Mouse (Mus musculus): ENCODE results near the gene Atp5g1. TPM values are rescaled to one million over a fixed set of nuclear protein-coding genes. Genes with fewer than 3 reads are reported as not detected.

Gene Atp5g1
- polyA plus RNA-seq, 1 experiment from 2014 or later: 1,356 TPM

DNA sequence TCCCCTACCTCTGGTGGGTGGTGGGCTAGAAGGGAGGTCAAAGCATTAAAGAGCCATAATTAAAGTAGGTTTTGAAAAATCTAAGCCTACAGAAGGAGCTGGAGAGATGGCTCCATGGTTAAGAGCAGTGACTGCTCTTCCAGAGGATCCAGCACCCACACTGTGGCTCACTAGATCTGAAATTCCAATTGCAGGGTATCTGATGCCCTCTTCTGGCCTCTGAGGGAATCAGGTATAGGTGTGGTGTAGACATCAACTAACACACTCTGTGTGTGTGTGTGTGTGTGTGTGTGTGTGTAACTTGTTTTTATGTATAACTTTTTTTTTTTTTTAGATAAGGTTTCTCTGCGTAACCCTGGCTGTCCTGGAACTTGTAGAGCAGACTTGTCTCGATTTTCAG is 15.6 kb upstream of the Atp5g1 start:
- peak; percentile 50 for DNase-seq (ENCODE audit: low spot score)
- no peak overlapping the region for H3K4me2 ChIP-seq (ENCODE audit: low read length)

DNA sequence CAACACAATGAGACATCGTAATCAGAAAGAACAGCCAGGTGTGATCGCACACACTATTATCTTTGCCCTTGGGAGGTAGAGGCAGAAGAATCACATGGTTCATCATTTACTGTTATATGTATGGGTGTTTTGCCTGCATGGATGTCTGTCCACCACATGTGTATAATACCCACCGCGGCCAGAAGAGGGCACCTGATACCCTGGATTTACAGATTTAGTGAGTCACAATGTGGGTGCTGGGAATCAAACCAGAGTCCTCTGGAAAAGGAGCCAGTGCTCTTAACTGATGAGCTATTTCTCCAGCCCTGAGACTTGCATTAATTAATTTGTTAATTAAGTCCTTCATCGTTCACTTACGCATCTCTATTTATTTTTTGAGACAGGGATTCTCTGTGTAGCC is 12.5 kb upstream of the Atp5g1 start:
- Histone ChIP-seq H3K27ac (no peak overlapping the region), H3K27me3 (ENCODE audit: insufficient read depth, low read length) (no peaks in the 10 kb centered on the region), H3K4me2 (ENCODE audit: low read length) (no peak overlapping the region), H3K9ac (ENCODE audit: low read depth, low read length) (no peak overlapping the region), H3K4me1 (replicated peaks; ENCODE audit: insufficient read depth, low read length) (no peaks in the 10 kb centered on the region), H3K4me3 (replicated peaks; ENCODE audit: low read depth, low read length) (no peak overlapping the region), H3K36me3 (ENCODE audit: insufficient read depth, low read length) (no peaks in the 10 kb centered on the region), H3K9me3 (replicated peaks; ENCODE audit: low read length) (no peaks in the 10 kb centered on the region)
- no peak for DNase-seq (ENCODE audit: low spot score)
- ATAC-seq (replicated peaks; ENCODE audit: low FRiP score, low read depth): no peak
- no peak for TF ChIP-seq CTCF (IDR thresholded peaks at IDR 0.05; ENCODE audit: low read depth)
- 94% methylated on average over 6 of the region's 6 CpGs for WGBS

More for the DNA sequence above, 15.6 kb upstream of the Atp5g1 start:
- Histone ChIP-seq H3K36me3 (ENCODE audit: insufficient read depth, low read length) (no peaks in the 10 kb centered on the region), H3K27ac (no peak overlapping the region), H3K4me3 (replicated peaks; ENCODE audit: low read depth, low read length) (no peak overlapping the region), H3K27me3 (ENCODE audit: insufficient read depth, low read length) (no peaks in the 10 kb centered on the region), H3K9me3 (replicated peaks; ENCODE audit: low read length) (no peaks in the 10 kb centered on the region), H3K9ac (ENCODE audit: low read depth, low read length) (no peak overlapping the region), H3K4me1 (replicated peaks; ENCODE audit: insufficient read depth, low read length) (no peaks in the 10 kb centered on the region)
- peak; percentile 69 for TF ChIP-seq CTCF (IDR thresholded peaks at IDR 0.05; ENCODE audit: low read depth)
- ATAC-seq (replicated peaks; ENCODE audit: low FRiP score, low read depth): no peak
- WGBS: 73% methylated on average over 2 of the region's 2 CpGs

DNA sequence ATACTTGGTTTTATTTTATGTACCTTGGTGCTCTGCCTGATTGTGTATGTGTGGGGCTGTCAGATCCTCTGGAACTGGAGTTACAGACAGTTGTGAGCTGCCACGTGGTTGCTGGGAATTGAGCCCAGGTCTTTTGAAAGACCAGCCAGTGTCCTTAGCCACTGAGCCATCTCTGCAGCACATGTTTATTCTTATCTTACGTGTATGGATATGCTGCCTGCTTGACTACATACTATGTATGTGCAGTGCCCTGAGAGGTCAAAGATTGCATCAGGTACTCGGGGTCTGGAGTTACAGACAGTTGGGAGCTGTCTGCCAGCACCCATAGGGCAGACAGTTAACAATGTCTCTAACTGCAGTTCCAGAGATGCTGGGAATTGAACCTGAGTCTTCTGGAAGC is 7.2 kb upstream of the Atp5g1 start:
- Histone ChIP-seq H3K9ac (ENCODE audit: low read depth, low read length) (no peak overlapping the region), H3K27ac (no peak overlapping the region), H3K36me3 (ENCODE audit: insufficient read depth, low read length) (no peaks in the 10 kb centered on the region), H3K27me3 (ENCODE audit: insufficient read depth, low read length) (no peaks in the 10 kb centered on the region), H3K4me3 (replicated peaks; ENCODE audit: low read depth, low read length) (no peak overlapping the region), H3K9me3 (replicated peaks; ENCODE audit: low read length) (no peaks in the 10 kb centered on the region), H3K4me1 (replicated peaks; ENCODE audit: insufficient read depth, low read length) (no peaks in the 10 kb centered on the region), H3K4me2 (ENCODE audit: low read length) (no peak overlapping the region)
- ATAC-seq (replicated peaks; ENCODE audit: low FRiP score, low read depth) (no peak), DNase-seq (ENCODE audit: low spot score) (no peak)
- no peak for TF ChIP-seq CTCF (IDR thresholded peaks at IDR 0.05; ENCODE audit: low read depth)
- WGBS: 70% methylated on average over 3 of the region's 3 CpGs

DNA sequence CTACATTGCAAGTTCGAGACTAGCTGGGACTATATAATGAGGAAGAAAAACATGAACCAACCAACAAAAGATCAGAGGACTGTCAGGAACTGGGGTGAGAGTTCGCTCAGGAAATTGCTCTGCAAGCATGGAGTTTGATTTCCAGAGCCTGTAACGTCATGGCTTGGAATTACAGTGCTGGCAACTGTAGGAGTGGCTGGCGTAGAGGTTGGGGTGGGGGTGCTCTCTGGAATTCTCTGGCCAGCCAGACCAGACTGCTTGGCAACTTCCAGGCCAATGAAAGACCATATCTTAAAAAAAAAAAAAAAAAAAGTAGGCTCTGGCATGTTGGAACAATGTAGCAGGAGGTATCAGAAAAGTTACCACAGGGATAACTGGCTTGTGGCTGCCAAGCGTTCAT is 5.3 kb upstream of the Atp5g1 start:
- H3K9me3 ChIP-seq (replicated peaks; ENCODE audit: low read length): no peaks in the 10 kb centered on the region
- DNase-seq (ENCODE audit: low spot score) (no peak), ATAC-seq (replicated peaks; ENCODE audit: low FRiP score, low read depth) (no peak)
- no peaks in the 10 kb centered on the region for H3K27me3 ChIP-seq (ENCODE audit: insufficient read depth, low read length)
- no peaks in the 10 kb centered on the region for H3K4me1 ChIP-seq (replicated peaks; ENCODE audit: insufficient read depth, low read length)
- TF ChIP-seq CTCF (IDR thresholded peaks at IDR 0.05; ENCODE audit: low read depth): no peak
- no peak overlapping the region for H3K27ac ChIP-seq
- no peak overlapping the region for H3K9ac ChIP-seq (ENCODE audit: low read depth, low read length)
- H3K4me2 ChIP-seq (ENCODE audit: low read length): no peak overlapping the region
- 72% methylated on average over 5 of the region's 5 CpGs for WGBS
- H3K36me3 ChIP-seq (ENCODE audit: insufficient read depth, low read length): no peaks in the 10 kb centered on the region
- H3K4me3 ChIP-seq (replicated peaks; ENCODE audit: low read depth, low read length): no peak overlapping the region

DNA sequence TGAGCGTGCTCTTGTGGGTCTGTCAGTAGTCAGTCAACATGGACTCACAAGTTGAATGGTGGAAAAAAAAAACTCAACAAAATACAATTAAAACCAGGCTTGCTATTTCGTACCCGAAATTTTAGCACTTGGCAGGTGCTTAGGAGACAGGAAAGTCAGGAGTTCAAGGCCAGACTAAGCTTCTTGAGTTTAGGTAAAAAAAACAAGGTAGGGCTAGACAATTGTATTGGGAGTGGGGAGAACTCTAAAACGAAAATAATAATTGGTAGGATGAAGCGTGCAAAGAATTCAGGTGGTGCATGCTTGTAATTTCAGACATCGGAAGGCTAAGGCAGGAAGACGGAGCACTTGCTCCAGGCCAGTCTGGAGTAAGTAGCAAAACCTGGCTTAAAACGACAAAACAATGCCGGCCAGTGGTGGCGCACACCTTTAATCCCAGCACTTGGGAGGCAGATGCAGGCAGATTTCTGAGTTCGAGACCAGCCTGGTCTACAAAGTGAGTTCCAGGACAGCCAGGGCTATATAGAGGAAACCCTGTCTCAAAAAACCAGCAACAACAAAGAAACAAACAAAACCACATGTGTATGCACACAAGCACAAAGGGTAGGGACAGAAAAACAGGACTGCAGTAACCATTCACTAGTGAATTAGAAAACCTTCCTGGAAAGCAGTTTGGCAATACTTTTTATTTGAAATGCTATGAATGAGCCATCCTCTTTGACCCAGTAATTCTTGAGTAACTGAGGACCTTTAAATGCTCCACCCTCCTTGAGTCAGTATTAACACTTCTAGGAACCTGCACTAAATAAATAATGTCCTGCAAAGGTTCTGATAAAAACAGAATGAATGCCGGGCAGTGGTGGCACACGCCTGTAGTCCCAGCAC is 993 bp upstream of the Atp5g1 start:
- DNase-seq (ENCODE audit: low spot score) (no peak), ATAC-seq (replicated peaks; ENCODE audit: low FRiP score, low read depth) (no peak)
- H3K36me3 ChIP-seq (ENCODE audit: insufficient read depth, low read length): no peaks in the 10 kb centered on the region
- no peaks in the 10 kb centered on the region for H3K9me3 ChIP-seq (replicated peaks; ENCODE audit: low read length)
- peak overlapping the region; percentile 39 for H3K4me2 ChIP-seq (ENCODE audit: low read length)
- no peaks in the 10 kb centered on the region for H3K27me3 ChIP-seq (ENCODE audit: insufficient read depth, low read length)
- no peaks in the 10 kb centered on the region; the same call in 1 of the 2 replicates for H3K4me1 ChIP-seq (replicated peaks; ENCODE audit: insufficient read depth, low read length)
- 71% methylated on average over 13 of the region's 13 CpGs for WGBS
- no peak overlapping the region for H3K9ac ChIP-seq (ENCODE audit: low read depth, low read length)
- peak overlapping the region; percentile 51 for H3K27ac ChIP-seq
- H3K4me3 ChIP-seq (replicated peaks; ENCODE audit: low read depth, low read length): no peak overlapping the region; the same call in 1 of the 2 replicates
- TF ChIP-seq CTCF (IDR thresholded peaks at IDR 0.05; ENCODE audit: low read depth): no peak

DNA sequence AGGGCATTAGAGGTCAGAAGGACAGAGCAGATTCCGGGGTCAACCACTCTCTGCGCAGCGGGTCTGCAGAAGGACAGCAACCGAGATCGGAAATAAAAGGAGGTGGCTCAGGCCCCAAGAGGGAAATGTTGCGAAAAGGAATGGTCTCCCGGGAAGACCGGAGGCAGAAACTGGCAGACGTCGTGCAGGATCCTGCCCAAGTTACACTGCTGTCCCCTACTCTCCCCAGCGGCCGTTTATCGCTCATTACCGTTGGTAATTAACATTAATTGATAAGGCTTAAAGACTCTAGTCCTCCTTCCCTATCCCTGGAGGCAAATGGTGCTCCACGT is 327 bp downstream of the Atp5g1 start:
- Histone ChIP-seq H3K4me2 (ENCODE audit: low read length) (peak overlapping the region; percentile 76), H3K27me3 (ENCODE audit: insufficient read depth, low read length) (no peaks in the 10 kb centered on the region), H3K4me3 (replicated peaks; ENCODE audit: low read depth, low read length) (peak overlapping the region; percentile 58), H3K9ac (ENCODE audit: low read depth, low read length) (peak overlapping the region; percentile 72), H3K27ac (peak overlapping the region; percentile 81), H3K9me3 (replicated peaks; ENCODE audit: low read length) (no peaks in the 10 kb centered on the region), H3K4me1 (replicated peaks; ENCODE audit: insufficient read depth, low read length) (no peaks in the 10 kb centered on the region; the same call in 1 of the 2 replicates), H3K36me3 (ENCODE audit: insufficient read depth, low read length) (no peaks in the 10 kb centered on the region)
- TF ChIP-seq CTCF (IDR thresholded peaks at IDR 0.05; ENCODE audit: low read depth): no peak
- under 1% methylated on average over 15 of the region's 15 CpGs for WGBS
- ATAC-seq (replicated peaks; ENCODE audit: low FRiP score, low read depth) (no peak), DNase-seq (ENCODE audit: low spot score) (peak; percentile 18)
